In genomic region chr6:100094653-100095217, GRCm38 (mm10) we compare ENCODE assay signal across 17 mouse cellular contexts.
DNase-seq lines count a peak whose midpoint lies in the region; ATAC-seq and TF ChIP-seq lines count a peak whose summit lies in the region.
"Had no signal": no experiment of that assay in that cellular context is flagged by ENCODE, and none has a peak within 500 bp of the region (broad histone marks: within the 10 kb centered on the region; RNA-seq: fewer than 3 reads in every experiment).

No protein-coding gene starts in this region.

- H3K36me3 ChIP-seq in heart, embryonic 12.5 days: no peaks in the 10 kb centered on the region
- H3K36me3 ChIP-seq in stomach, embryonic 14.5 days (ENCODE audit: control insufficient read depth, insufficient read depth, low read length): no peaks in the 10 kb centered on the region
- no peaks in the 10 kb centered on the region for H3K36me3 ChIP-seq in stomach, postnatal 0 days (ENCODE audit: control insufficient read depth, insufficient read depth, low read length)
- no peaks in the 10 kb centered on the region for H3K36me3 ChIP-seq in liver, embryonic 12.5 days
- H3K36me3 ChIP-seq: midbrain, embryonic 12.5 days had no signal

- 0 out of 2 replicates have a peak overlapping the region, but pooled peaks have one; percentile 1 for H3K27ac ChIP-seq in heart, embryonic 12.5 days (ENCODE audit: poor library complexity, severe bottlenecking)
- no peak overlapping the region for H3K27ac ChIP-seq in stomach, embryonic 14.5 days (ENCODE audit: low read length)
- H3K27ac ChIP-seq in stomach, postnatal 0 days (replicated peaks): no peak overlapping the region
- no peak overlapping the region for H3K27ac ChIP-seq in liver, embryonic 12.5 days
- H3K27ac ChIP-seq: forebrain, embryonic 13.5 days; hindbrain, postnatal 0 days; midbrain, embryonic 12.5 days had no signal

- no peaks in the 10 kb centered on the region for H3K9me3 ChIP-seq in heart, embryonic 12.5 days (replicated peaks)
- H3K9me3 ChIP-seq in stomach, embryonic 14.5 days (ENCODE audit: control insufficient read depth, low read depth, low read length): no peaks in the 10 kb centered on the region
- H3K9me3 ChIP-seq in stomach, postnatal 0 days (ENCODE audit: control insufficient read depth, low read length): no peaks in the 10 kb centered on the region
- H3K9me3 ChIP-seq in liver, embryonic 12.5 days (replicated peaks): no peaks in the 10 kb centered on the region
- H3K9me3 ChIP-seq: forebrain, embryonic 13.5 days; midbrain, embryonic 12.5 days had no signal

- no peak overlapping the region for H3K9ac ChIP-seq in heart, embryonic 12.5 days
- H3K9ac ChIP-seq in stomach, embryonic 14.5 days (replicated peaks; ENCODE audit: low read depth, low read length): no peak overlapping the region
- no peak overlapping the region for H3K9ac ChIP-seq in stomach, postnatal 0 days (ENCODE audit: low read length)
- no peak overlapping the region for H3K9ac ChIP-seq in liver, embryonic 12.5 days
- H3K9ac ChIP-seq: forebrain, embryonic 13.5 days; midbrain, embryonic 12.5 days had no signal

- peaks cover 55% of the 10 kb centered on the region for H3K27me3 ChIP-seq in heart, embryonic 12.5 days (replicated peaks)
- no peaks in the 10 kb centered on the region for H3K27me3 ChIP-seq in stomach, embryonic 14.5 days (ENCODE audit: control insufficient read depth, insufficient read depth, low read length)
- H3K27me3 ChIP-seq in stomach, postnatal 0 days (ENCODE audit: control insufficient read depth, insufficient read depth, low read length): no peaks in the 10 kb centered on the region
- H3K27me3 ChIP-seq in liver, embryonic 12.5 days (replicated peaks): peaks cover 13% of the 10 kb centered on the region
- H3K27me3 ChIP-seq: forebrain, embryonic 13.5 days had no signal

- WGBS in heart, embryonic 12.5 days: 37% methylated on average over 6 of the region's 6 CpGs
- 89% methylated on average over 6 of the region's 6 CpGs for WGBS in stomach, embryonic 14.5 days
- 90% methylated on average over 6 of the region's 6 CpGs for WGBS in stomach, postnatal 0 days
- 60% methylated on average over 6 of the region's 6 CpGs for WGBS in liver, embryonic 12.5 days (ENCODE audit: insufficient replicate concordance)

- ATAC-seq in heart, embryonic 12.5 days (ENCODE audit: insufficient number of reproducible peaks, low FRiP score): peak; percentile 19; the same call in 1 of the 2 replicates
- ATAC-seq in stomach, embryonic 14.5 days (ENCODE audit: insufficient number of reproducible peaks, insufficient read depth, low FRiP score, low read depth): peak; percentile 38; the same call in 1 of the 2 replicates
- no peak for ATAC-seq in stomach, postnatal 0 days (ENCODE audit: low FRiP score, low TSS enrichment)
- ATAC-seq in liver, embryonic 12.5 days: peak; percentile 87
- ATAC-seq: forebrain, embryonic 13.5 days; hindbrain, postnatal 0 days had no signal

- TF ChIP-seq EP300 in stomach, postnatal 0 days (optimal IDR thresholded peaks at IDR 0.05): no peak

- DNase-seq in heart, adult 9 months (ENCODE audit: low spot score in 2 of 2): no peak
- DNase-seq in stomach, postnatal 0 days (ENCODE audit: low spot score): no peak
- peak; percentile 71 for DNase-seq in urinary bladder, postnatal 14 days (ENCODE audit: low spot score)
- no peak for DNase-seq in ovary, postnatal 36 days (ENCODE audit: low spot score)
- DNase-seq in cerebellum, postnatal 14 days: no peak
- DNase-seq: cerebellum, adult 11-12 months; heart, adult 11 months; kidney, adult 8-10 months; lung, postnatal 36 days; right cerebral cortex, postnatal 14 days; thymus, postnatal 14 days had no signal

- peaks cover 24% of the 10 kb centered on the region for H3K4me1 ChIP-seq in heart, embryonic 12.5 days (replicated peaks)
- H3K4me1 ChIP-seq in stomach, embryonic 14.5 days (ENCODE audit: control insufficient read depth, insufficient read depth, low read length): peaks cover 3% of the 10 kb centered on the region; the same call in 1 of the 2 replicates
- peaks cover 2% of the 10 kb centered on the region; the same call in 1 of the 2 replicates for H3K4me1 ChIP-seq in stomach, postnatal 0 days (replicated peaks; ENCODE audit: control insufficient read depth, insufficient read depth)
- peaks cover 8% of the 10 kb centered on the region; the same call in 1 of the 2 replicates for H3K4me1 ChIP-seq in liver, embryonic 12.5 days
- H3K4me1 ChIP-seq: forebrain, embryonic 13.5 days; midbrain, embryonic 12.5 days had no signal

- no peak overlapping the region for H3K4me3 ChIP-seq in heart, embryonic 12.5 days
- H3K4me3 ChIP-seq in stomach, embryonic 14.5 days (ENCODE audit: low read depth, low read length): no peak overlapping the region
- H3K4me3 ChIP-seq in stomach, postnatal 0 days (ENCODE audit: low read depth, low read length): no peak overlapping the region
- no peak overlapping the region for H3K4me3 ChIP-seq in liver, embryonic 12.5 days
- H3K4me3 ChIP-seq: forebrain, embryonic 13.5 days; midbrain, embryonic 12.5 days had no signal

- TF ChIP-seq CTCF in stomach, postnatal 0 days (IDR thresholded peaks at IDR 0.05; ENCODE audit: low read depth): no peak

- H3K4me2 ChIP-seq in heart, embryonic 12.5 days: peak overlapping the region; percentile 14; the same call in 1 of the 2 replicates
- H3K4me2 ChIP-seq in stomach, embryonic 14.5 days (replicated peaks; ENCODE audit: low read depth, low read length): no peak overlapping the region
- H3K4me2 ChIP-seq in stomach, postnatal 0 days (replicated peaks; ENCODE audit: low read depth): no peak overlapping the region
- no peak overlapping the region for H3K4me2 ChIP-seq in liver, embryonic 12.5 days
- H3K4me2 ChIP-seq: forebrain, embryonic 13.5 days; midbrain, embryonic 12.5 days had no signal
